Mouse (Mus musculus): ENCODE results near the gene Tex261.

GRCm38 (mm10) chr6:83774781-83775563 lies 641 bp downstream of the Tex261 start:
- TF ChIP-seq EP300 (IDR thresholded peaks at IDR 0.05; ENCODE audit: low read depth), result no peak
- no peak for TF ChIP-seq CTCF (IDR thresholded peaks at IDR 0.05; ENCODE audit: low read depth)

All from heart, postnatal 0 days (tissue).